Mouse (Mus musculus) CH12.LX (cell line): ENCODE results near the gene Sufu. TPM values are rescaled to one million over a fixed set of nuclear protein-coding genes. Genes with fewer than 3 reads are reported as not detected.

ENCODE experiments used
- DNase-seq: peaks from one replicate; pipeline ENCODE4 v3.0.0-alpha.2; 2013; ENCODE audit errors: extremely low read depth
- H3K27ac ChIP-seq: 2 replicates; pipeline ENCODE4 v1.5.1; 2012; ENCODE audit warnings: low read depth, mild to moderate bottlenecking, control low read depth, moderate library complexity; ENCODE audit not compliant: insufficient read depth
- H3K27me3 ChIP-seq: replicated peaks from 2 replicates; pipeline ENCODE3; 2012; ENCODE audit warnings: inconsistent platforms
- H3K36me3 ChIP-seq, 2 experiments: replicated peaks in 1 of 2; 2 replicates each; pipeline versions ENCODE3 to v1.6.1; 2012; ENCODE audit warnings: inconsistent platforms in 1 of 2, low read length in 1 of 2, mild to moderate bottlenecking in 1 of 2, mixed read lengths in 1 of 2, moderate library complexity in 1 of 2; ENCODE audit not compliant: control insufficient read depth in 1 of 2, insufficient read depth in 1 of 2
- H3K4me1 ChIP-seq, 2 experiments: 2 replicates each; pipeline ENCODE4 v1.6.1; 2012; ENCODE audit warnings: inconsistent platforms in 1 of 2, moderate library complexity in 1 of 2; ENCODE audit not compliant: insufficient read depth in 2 of 2, control insufficient read depth in 1 of 2
- H3K4me2 ChIP-seq: 2 replicates; pipeline ENCODE4 v1.6.1; 2012; ENCODE audit warnings: low read depth, mild to moderate bottlenecking, control low read depth; ENCODE audit not compliant: poor library complexity, insufficient read depth, severe bottlenecking
- H3K4me3 ChIP-seq, 3 experiments: fragments of 150-350 bp in 1 of 3; sonication (generic) in 1 of 3; replicated peaks in 1 of 3; 2 replicates each; pipeline versions ENCODE3 to v1.5.1; 2011 to 2012; ENCODE audit warnings: low read depth in 2 of 3, low read length in 2 of 3, mild to moderate bottlenecking in 2 of 3, moderate library complexity in 2 of 3, control low read depth in 1 of 3, improper control_type of control experiment in 1 of 3, inconsistent platforms in 1 of 3, mixed read lengths in 1 of 3; ENCODE audit not compliant: poor library complexity in 1 of 3
- H3K79me2 ChIP-seq: replicated peaks from 2 replicates; pipeline ENCODE4 v1.6.1; 2012; ENCODE audit warnings: mild to moderate bottlenecking, moderate library complexity; ENCODE audit not compliant: control insufficient read depth, poor library complexity, insufficient read depth, severe bottlenecking; ENCODE audit errors: extremely low read depth
- H3K9ac ChIP-seq: 2 replicates; pipeline ENCODE4 v1.6.1; 2012; ENCODE audit warnings: low read depth, mild to moderate bottlenecking, control low read depth, moderate library complexity; ENCODE audit not compliant: insufficient read depth
- H3K9me3 ChIP-seq: replicated peaks from 2 replicates; pipeline ENCODE3; 2012; ENCODE audit warnings: low read length, inconsistent platforms, mixed read lengths
- BHLHE40 ChIP-seq: IDR thresholded peaks from 2 replicates; pipeline ENCODE4 v1.6.1; 2011; ENCODE audit warnings: mild to moderate bottlenecking, low read depth, low read length, improper control_type of control experiment
- CHD1 ChIP-seq: IDR thresholded peaks from 2 replicates; pipeline ENCODE4 v1.6.1; 2012; ENCODE audit warnings: low read depth, low read length, improper control_type of control experiment, inconsistent platforms
- CHD2 ChIP-seq: IDR thresholded peaks from 2 replicates; pipeline ENCODE4 v1.6.1; 2011; ENCODE audit warnings: low read length, improper control_type of control experiment
- CTCF ChIP-seq, 2 experiments: IDR thresholded peaks in 1 of 2; conservative IDR thresholded peaks in 1 of 2; 2 replicates each; pipeline ENCODE4 v1.5.1; 2011 to 2012; ENCODE audit warnings: low read depth in 2 of 2, low read length in 2 of 2, improper control_type of control experiment in 1 of 2, inconsistent platforms in 1 of 2, mild to moderate bottlenecking in 1 of 2, moderate library complexity in 1 of 2
- E2F4 ChIP-seq: IDR thresholded peaks from 2 replicates; pipeline ENCODE4 v1.6.1; 2011; ENCODE audit warnings: low read depth, low read length, improper control_type of control experiment; ENCODE audit not compliant: insufficient replicate concordance
- ELF1 ChIP-seq: IDR thresholded peaks from 2 replicates; pipeline ENCODE4 v1.6.1; 2014; ENCODE audit warnings: low read depth, mild to moderate bottlenecking, inconsistent platforms, low read length, improper control_type of control experiment
- EP300 ChIP-seq: IDR thresholded peaks from 2 replicates; pipeline ENCODE4 v1.6.1; 2011; ENCODE audit warnings: low read length, improper control_type of control experiment
- ETS1 ChIP-seq: conservative IDR thresholded peaks from 2 replicates; pipeline ENCODE4 v1.6.1; 2012; ENCODE audit warnings: low read depth, mild to moderate bottlenecking, inconsistent platforms, low read length, improper control_type of control experiment, moderate library complexity
- GABPA ChIP-seq: IDR thresholded peaks from 2 replicates; pipeline ENCODE4 v1.6.1; 2012; ENCODE audit warnings: low read depth, low read length, improper control_type of control experiment, inconsistent platforms; ENCODE audit not compliant: insufficient replicate concordance
- IRF4 ChIP-seq: IDR thresholded peaks from 2 replicates; pipeline ENCODE4 v1.6.1; 2014; ENCODE audit warnings: low read depth, mild to moderate bottlenecking, inconsistent platforms, low read length, improper control_type of control experiment
- JUND ChIP-seq: conservative IDR thresholded peaks from 2 replicates; pipeline ENCODE4 v1.6.1; 2011; ENCODE audit warnings: low read depth, low read length, improper control_type of control experiment
- KAT2A ChIP-seq: IDR thresholded peaks from 2 replicates; pipeline ENCODE4 v1.6.1; 2012; ENCODE audit warnings: low read length, improper control_type of control experiment, inconsistent platforms; ENCODE audit not compliant: insufficient replicate concordance
- MAFK ChIP-seq: IDR thresholded peaks from 2 replicates; pipeline ENCODE4 v1.6.1; 2011; ENCODE audit warnings: low read length, improper control_type of control experiment; ENCODE audit not compliant: insufficient replicate concordance
- MAX ChIP-seq: IDR thresholded peaks from 2 replicates; pipeline ENCODE4 v1.6.1; 2011; ENCODE audit warnings: low read length, improper control_type of control experiment
- MAZ ChIP-seq: IDR thresholded peaks from 2 replicates; pipeline ENCODE4 v1.6.1; 2012; ENCODE audit warnings: low read depth, mild to moderate bottlenecking, inconsistent platforms, low read length, improper control_type of control experiment, moderate library complexity
- MXI1 ChIP-seq: IDR thresholded peaks from 2 replicates; pipeline ENCODE4 v1.6.1; 2011; ENCODE audit warnings: mild to moderate bottlenecking, low read depth, low read length, improper control_type of control experiment
- MYC ChIP-seq: IDR thresholded peaks from 2 replicates; pipeline ENCODE4 v1.6.1; 2011; ENCODE audit warnings: low read depth, mild to moderate bottlenecking, improper control_type of control experiment, low read length
- NELFE ChIP-seq: IDR thresholded peaks from 2 replicates; pipeline ENCODE4 v1.6.1; 2011; ENCODE audit warnings: low read depth, low read length, improper control_type of control experiment
- NRF1 ChIP-seq: IDR thresholded peaks from 2 replicates; pipeline ENCODE4 v1.6.1; 2014; ENCODE audit warnings: low read depth, mild to moderate bottlenecking, inconsistent platforms, low read length, improper control_type of control experiment, moderate library complexity
- POLR2A ChIP-seq: IDR thresholded peaks from 2 replicates; pipeline ENCODE4 v1.6.1; 2011; ENCODE audit warnings: low read depth, mild to moderate bottlenecking, improper control_type of control experiment, low read length
- POLR2AphosphoS2 ChIP-seq: IDR thresholded peaks from 2 replicates; pipeline ENCODE4 v1.6.1; 2011; ENCODE audit warnings: low read depth, low read length, improper control_type of control experiment
- RAD21 ChIP-seq: IDR thresholded peaks from 2 replicates; pipeline ENCODE4 v1.6.1; 2011; ENCODE audit warnings: low read depth, mild to moderate bottlenecking, low read length, improper control_type of control experiment, moderate library complexity
- RCOR1 ChIP-seq: conservative IDR thresholded peaks from 2 replicates; pipeline ENCODE4 v1.6.1; 2012; ENCODE audit warnings: low read depth, mild to moderate bottlenecking, inconsistent platforms, low read length, improper control_type of control experiment
- SIN3A ChIP-seq: IDR thresholded peaks from 2 replicates; pipeline ENCODE4 v1.6.1; 2012; ENCODE audit warnings: low read length, improper control_type of control experiment, inconsistent platforms
- SMC3 ChIP-seq: IDR thresholded peaks from 2 replicates; pipeline ENCODE4 v1.6.1; 2011; ENCODE audit warnings: low read depth, low read length, improper control_type of control experiment
- TBP ChIP-seq: conservative IDR thresholded peaks from 2 replicates; pipeline ENCODE4 v1.6.1; 2011; ENCODE audit warnings: low read depth, low read length, improper control_type of control experiment
- TCF12 ChIP-seq: IDR thresholded peaks from 2 replicates; pipeline ENCODE4 v1.6.1; 2014; ENCODE audit warnings: low read depth, mild to moderate bottlenecking, inconsistent platforms, low read length, improper control_type of control experiment
- UBTF ChIP-seq: IDR thresholded peaks from 2 replicates; pipeline ENCODE4 v1.6.1; 2012; ENCODE audit warnings: low read depth, mild to moderate bottlenecking, inconsistent platforms, low read length, improper control_type of control experiment, moderate library complexity
- USF2 ChIP-seq: conservative IDR thresholded peaks from 2 replicates; pipeline ENCODE4 v1.6.1; 2011; ENCODE audit warnings: low read depth, low read length, improper control_type of control experiment
- ZC3H11A ChIP-seq: IDR thresholded peaks from 2 replicates; pipeline ENCODE4 v1.6.1; 2012; ENCODE audit warnings: low read depth, mild to moderate bottlenecking, inconsistent platforms, low read length, improper control_type of control experiment
- ZKSCAN1 ChIP-seq: IDR thresholded peaks from 2 replicates; pipeline ENCODE4 v1.6.1; 2012; ENCODE audit warnings: low read depth, inconsistent platforms, low read length, improper control_type of control experiment, borderline replicate concordance
- ZMIZ1 ChIP-seq: IDR thresholded peaks from 2 replicates; pipeline ENCODE4 v1.6.1; 2012; ENCODE audit warnings: low read depth, mild to moderate bottlenecking, inconsistent platforms, low read length, improper control_type of control experiment
- ZNF384 ChIP-seq: IDR thresholded peaks from 2 replicates; pipeline ENCODE4 v1.6.1; 2012; ENCODE audit warnings: low read depth, low read length, improper control_type of control experiment, inconsistent platforms
- dilution Hi-C: fragments of 300-500 bp; cut with MboI; formaldehyde crosslinking; loops from 2 replicates; pipeline ENCODE4 v1.14.3; 2020; ENCODE audit warnings: low sequenced_read_pairs; ENCODE audit not compliant: extremely low pct_unique_long_range_greater_than_20kb, extremely low pct_ligation_motif_present
- in situ Hi-C: fragments of 300-500 bp; cut with MboI; formaldehyde crosslinking; loops from 3 replicates; pipeline ENCODE4 v1.14.3; 2019; ENCODE audit warnings: low sequenced_read_pairs, low pct_ligation_motif_present, low pct_unique_long_range_greater_than_20kb, mixed read lengths
- polyA plus RNA-seq: library from polyadenylated mRNA; unstranded; fragments of >175 nt; gene quantifications from 2 replicates; pipeline ENCODE4 v1.2.1, GENCODE M21; 2012; ENCODE audit warnings: low read depth; ENCODE audit not compliant: insufficient read length
- total RNA-seq, 2 experiments: library from RNA; depleted of rRNA; stranded (reverse); fragments of 300-350 nt in 1 of 2; fragments of >200 nt in 1 of 2; gene quantifications; 2 replicates each; pipeline ENCODE4 v1.2.3; 2012 to 2014

Gene Sufu
- total and polyA plus RNA-seq, 3 experiments, result 3.6 to 22.6 (median 9.8) TPM

- 0 out of 2 replicates have a peak, but pooled peaks have one; percentile 54 for TF ChIP-seq ZMIZ1
- peak; percentile 17; the same call in 1 of the 2 replicates for TF ChIP-seq NRF1
- TF ChIP-seq IRF4, result no peak; the same call in 1 of the 2 replicates
- TF ChIP-seq ZKSCAN1, result no peak
- no peak for TF ChIP-seq SMC3
- no peak for TF ChIP-seq GABPA
- no peak for TF ChIP-seq KAT2A
- no peak for TF ChIP-seq MAZ
- TF ChIP-seq CHD2, result no peak
- no peak for TF ChIP-seq CHD1
- no peak for TF ChIP-seq RCOR1
- peak; percentile 12; the same call in 1 of the 2 replicates for TF ChIP-seq POLR2A
- no peak for TF ChIP-seq POLR2AphosphoS2
- no peak for TF ChIP-seq USF2
- 0 out of 2 replicates have a peak, but pooled peaks have one; percentile 28 for TF ChIP-seq NELFE
- TF ChIP-seq ZC3H11A, result no peak
- no peak for TF ChIP-seq ZNF384
- TF ChIP-seq E2F4, result no peak
- no peak for TF ChIP-seq JUND
Measured at GRCm38 (mm10) chr19:46502069-46502455, 105.4 kb downstream of the Sufu start (continued).

- in situ Hi-C loops, result no loop called here
- peak overlapping the region; percentile 82 to 93 (median 93) for H3K4me3 ChIP-seq
- peaks cover 10 to 32% of the 10 kb centered on the region in 2 experiments for H3K36me3 ChIP-seq
- peak overlapping the region; percentile 82 for H3K4me2 ChIP-seq
- peak overlapping the region; percentile 96 for H3K27ac ChIP-seq
- TF ChIP-seq E2F4 (no peak), RCOR1 (no peak), ZC3H11A (no peak), MXI1 (peak; percentile 89), NRF1 (0 out of 2 replicates have a peak, but pooled peaks have one; percentile 6), CHD1 (peak; percentile 70; the same call in 1 of the 2 replicates), ETS1 (peak; percentile 46), CTCF (conservative IDR thresholded peaks at IDR 0.05 in 1 of 2, IDR thresholded peaks at IDR 0.05 in 1 of 2; ENCODE audit: low read depth in 2 of 2, low read length in 2 of 2) (peak in 1 of 2 experiments; percentile 59; a peak in 2 of 4 replicates), USF2 (no peak), MAZ (peak; percentile 13; the same call in 1 of the 2 replicates), SMC3 (peak; percentile 47), UBTF (peak; percentile 82), MAFK (no peak), SIN3A (peak; percentile 65), RAD21 (peak; percentile 20), ZMIZ1 (no peak), ELF1 (peak; percentile 2; the same call in 1 of the 2 replicates), TBP (no peak), EP300 (no peak), MYC (peak; percentile 7; the same call in 1 of the 2 replicates), BHLHE40 (peak; percentile 99), ZNF384 (no peak), TCF12 (peak; percentile 68), JUND (no peak), MAX (peak; percentile 82)
- peaks cover 6 to 28% of the 10 kb centered on the region in 2 experiments for H3K4me1 ChIP-seq
- peaks cover 51% of the 10 kb centered on the region for H3K79me2 ChIP-seq
- dilution Hi-C loops, result no loop called here
- no peaks in the 10 kb centered on the region for H3K27me3 ChIP-seq
- H3K9me3 ChIP-seq, result no peaks in the 10 kb centered on the region
- peak overlapping the region; percentile 98 for H3K9ac ChIP-seq
- peak; percentile 62 for DNase-seq
Measured at GRCm38 (mm10) chr19:46502471-46503166, 105.9 kb downstream of the Sufu start.
